Mouse (Mus musculus): ENCODE data around the gene Kcnk12.

DNA sequence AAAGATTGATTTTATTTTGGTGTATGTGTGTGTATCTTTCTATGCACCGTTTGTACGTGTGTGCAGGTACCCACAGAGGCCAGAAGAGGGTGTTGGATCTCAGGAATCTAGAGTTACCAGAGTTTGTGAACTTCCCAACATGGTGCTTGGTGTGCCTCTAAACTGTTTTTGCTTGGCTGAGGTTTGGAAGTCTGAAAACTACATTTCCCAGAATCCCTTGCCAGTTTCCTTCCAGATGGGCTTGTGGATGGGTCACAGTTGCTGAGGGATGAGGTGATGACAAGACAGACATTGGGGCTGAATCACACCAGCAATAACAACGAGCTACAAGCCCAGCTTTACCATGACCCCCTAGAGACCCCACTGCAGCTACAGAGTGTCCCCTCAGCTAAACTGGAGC is 60.6 kb downstream of the Kcnk12 start:
- TF ChIP-seq USF1 (IDR thresholded peaks at IDR 0.05; ENCODE audit: low read depth, low read length) = no peak
- no peak for TF ChIP-seq MXI1 (IDR thresholded peaks at IDR 0.05; ENCODE audit: low read depth, low read length)
- TF ChIP-seq CTCF (conservative IDR thresholded peaks at IDR 0.05 in 1 of 2, IDR thresholded peaks at IDR 0.05 in 1 of 2; ENCODE audit: low read depth in 2 of 2, low read length in 2 of 2) = no peak
- no peak for TF ChIP-seq NELFE (IDR thresholded peaks at IDR 0.05; ENCODE audit: low read depth, low read length)
- TF ChIP-seq NRF1 (IDR thresholded peaks at IDR 0.05; ENCODE audit: low read depth, low read length) = no peak
- no peak for TF ChIP-seq RCOR1 (conservative IDR thresholded peaks at IDR 0.05; ENCODE audit: low read depth, low read length)
- no peak for TF ChIP-seq POLR2A (IDR thresholded peaks at IDR 0.05; ENCODE audit: low read depth, low read length)
- TF ChIP-seq ZKSCAN1 (IDR thresholded peaks at IDR 0.05; ENCODE audit: borderline replicate concordance, low read depth, low read length) = no peak
- no peak for TF ChIP-seq RAD21 (IDR thresholded peaks at IDR 0.05; ENCODE audit: low read depth, low read length)
